Mouse (Mus musculus) hindbrain, postnatal 0 days (tissue): Measurements from ENCODE around the gene Gm42420. TPM values are rescaled to one million over a fixed set of nuclear protein-coding genes. Genes with fewer than 3 reads are reported as not detected.

ENCODE experiments used
- ATAC-seq: fragments of 200-750 bp; cut with Nextera tagmentation; 2 replicates; pipeline ENCODE4 v1.8.0; 2017; ENCODE audit warnings: mild to moderate bottlenecking, moderate TSS enrichment, moderate library complexity
- DNase-seq: peaks from one replicate; pipeline ENCODE4 v3.0.0-alpha.2; 2015; ENCODE audit warnings: low spot score
- H3K27ac ChIP-seq: fragments of 300-500 bp; sonication (generic); 2 replicates; pipeline ENCODE4 v1.5.1; 2014; ENCODE audit warnings: mild to moderate bottlenecking
- H3K27me3 ChIP-seq: fragments of 300-500 bp; sonication (generic); 2 replicates; pipeline ENCODE4 v1.6.1; 2014; ENCODE audit warnings: low read length, mixed read lengths; ENCODE audit not compliant: insufficient read depth
- H3K36me3 ChIP-seq: fragments of 300-500 bp; sonication (generic); 2 replicates; pipeline ENCODE4 v1.6.1; 2014; ENCODE audit warnings: low read length, mixed read lengths; ENCODE audit not compliant: insufficient read depth
- H3K4me1 ChIP-seq: fragments of 300-500 bp; sonication (generic); 2 replicates; pipeline ENCODE4 v1.6.1; 2014; ENCODE audit warnings: antibody characterized with exemption, low read length, mixed read lengths; ENCODE audit not compliant: insufficient read depth
- H3K4me2 ChIP-seq: fragments of 300-500 bp; sonication (generic); 2 replicates; pipeline ENCODE4 v1.6.1; 2014; ENCODE audit warnings: low read depth, mild to moderate bottlenecking, low read length, moderate library complexity, mixed read lengths
- H3K4me3 ChIP-seq: fragments of 300-500 bp; sonication (generic); 2 replicates; pipeline ENCODE4 v1.5.1; 2014; ENCODE audit warnings: low read length
- H3K9ac ChIP-seq: fragments of 300-500 bp; sonication (generic); replicated peaks from 2 replicates; pipeline ENCODE4 v1.6.1; 2014; ENCODE audit warnings: mild to moderate bottlenecking, low read length, moderate library complexity, mixed read lengths
- H3K9me3 ChIP-seq: fragments of 300-500 bp; sonication (generic); 2 replicates; pipeline ENCODE4 v1.6.1; 2016; ENCODE audit warnings: low read length, mixed read lengths
- CTCF ChIP-seq: IDR thresholded peaks from 2 replicates; pipeline ENCODE4 v1.5.1; 2016; ENCODE audit warnings: antibody characterized with exemption, control low read depth, low read depth
- WGBS: fragments of 180-500 bp; shearing (Covaris S2); extraction: QIAGEN DNeasy Blood & Tissue Kit; methylation state at CpG from one replicate; pipeline ENCODE4 v1.1.7; 2014; 5-methylcytosine and 5-hydroxymethylcytosine counted together
- polyA plus RNA-seq: library from polyadenylated mRNA; unstranded; fragments of >200 nt; fragmentation: Nextera tagmentation; extraction: Ambion mirVana; gene quantifications from 2 replicates; pipeline ENCODE4 v1.2.1, GENCODE M21; 2015
- total RNA-seq: library from RNA; depleted of rRNA; stranded (reverse); fragments of >200 nt; gene quantifications from 2 replicates; pipeline ENCODE4 v1.2.3, GENCODE M21; 2014; rRNA removed

Gene Gm42420
- total and polyA plus RNA-seq, 2 experiments from 2014 or later = 1.3 TPM; not detected in 1

GRCm38 (mm10) chr6:39601828-39602227 is 16.3 kb downstream of the Gm42420 start:
- peaks cover 34% of the 10 kb centered on the region for H3K36me3 ChIP-seq

GRCm38 (mm10) chr6:39604565-39604964 is 19.0 kb downstream of the Gm42420 start:
- Histone ChIP-seq H3K4me3 (no peak overlapping the region), H3K4me2 (no peak overlapping the region), H3K36me3 (peaks cover 17% of the 10 kb centered on the region; the same call in 1 of the 2 replicates), H3K9ac (no peak overlapping the region), H3K4me1 (no peaks in the 10 kb centered on the region), H3K27me3 (no peaks in the 10 kb centered on the region), H3K9me3 (no peaks in the 10 kb centered on the region), H3K27ac (no peak overlapping the region)
- no peak for TF ChIP-seq CTCF
- no peak for DNase-seq
- WGBS = 79% methylated on average over 5 of the region's 5 CpGs
- ATAC-seq = no peak

More at GRCm38 (mm10) chr6:39601828-39602227, 16.3 kb downstream of the Gm42420 start:
- Histone ChIP-seq H3K4me3 (no peak overlapping the region), H3K27me3 (no peaks in the 10 kb centered on the region), H3K9ac (no peak overlapping the region), H3K9me3 (no peaks in the 10 kb centered on the region), H3K4me1 (no peaks in the 10 kb centered on the region), H3K4me2 (no peak overlapping the region), H3K27ac (no peak overlapping the region)
- peak; percentile 14 for TF ChIP-seq CTCF
- WGBS = 85% methylated on average over 3 of the region's 3 CpGs
- ATAC-seq = 0 out of 2 replicates have a peak, but pooled peaks have one; percentile 32
- DNase-seq = no peak

GRCm38 (mm10) chr6:39606056-39606455 is 20.5 kb downstream of the Gm42420 start:
- Histone ChIP-seq H3K9me3 (no peaks in the 10 kb centered on the region), H3K27ac (no peak overlapping the region), H3K4me1 (no peaks in the 10 kb centered on the region), H3K9ac (no peak overlapping the region), H3K4me2 (no peak overlapping the region), H3K36me3 (peaks cover 11% of the 10 kb centered on the region; the same call in 1 of the 2 replicates), H3K27me3 (no peaks in the 10 kb centered on the region), H3K4me3 (no peak overlapping the region)
- no peak for TF ChIP-seq CTCF
- 84% methylated on average over 6 of the region's 6 CpGs for WGBS
- ATAC-seq = no peak
- DNase-seq = no peak

- DNase-seq = no peak
- 82% methylated on average over 3 of the region's 3 CpGs for WGBS
- Histone ChIP-seq H3K27me3 (no peaks in the 10 kb centered on the region), H3K27ac (no peak overlapping the region), H3K4me2 (no peak overlapping the region), H3K4me3 (no peak overlapping the region), H3K4me1 (no peaks in the 10 kb centered on the region), H3K9me3 (no peaks in the 10 kb centered on the region), H3K9ac (no peak overlapping the region), H3K36me3 (peaks cover 13% of the 10 kb centered on the region; the same call in 1 of the 2 replicates)
- ATAC-seq = no peak
- no peak for TF ChIP-seq CTCF
These were observed 21.3 kb downstream of the Gm42420 start for GRCm38 (mm10) chr6:39606862-39607261.

- ATAC-seq (no peak), DNase-seq (no peak)
- no peak for TF ChIP-seq CTCF
- Histone ChIP-seq H3K4me2 (no peak overlapping the region), H3K9me3 (no peaks in the 10 kb centered on the region), H3K27ac (no peak overlapping the region), H3K36me3 (peaks cover 10% of the 10 kb centered on the region; the same call in 1 of the 2 replicates), H3K4me1 (no peaks in the 10 kb centered on the region), H3K27me3 (no peaks in the 10 kb centered on the region), H3K4me3 (no peak overlapping the region), H3K9ac (no peak overlapping the region)
- 71% methylated on average over 5 of the region's 5 CpGs for WGBS
These were observed 21.8 kb downstream of the Gm42420 start for GRCm38 (mm10) chr6:39607365-39607764.

GRCm38 (mm10) chr6:39610207-39610606 is 24.7 kb downstream of the Gm42420 start:
- H3K4me3 ChIP-seq = no peak overlapping the region
- H3K27ac ChIP-seq = no peak overlapping the region
- peaks cover 12% of the 10 kb centered on the region for H3K36me3 ChIP-seq
- no peak overlapping the region for H3K9ac ChIP-seq
- H3K9me3 ChIP-seq = no peaks in the 10 kb centered on the region
- DNase-seq (peak; percentile 35), ATAC-seq (no peak)
- no peaks in the 10 kb centered on the region for H3K4me1 ChIP-seq
- WGBS = 68% methylated on average over 2 of the region's 2 CpGs
- no peaks in the 10 kb centered on the region for H3K27me3 ChIP-seq
- no peak overlapping the region for H3K4me2 ChIP-seq
- peak; percentile 49 for TF ChIP-seq CTCF

- no peaks in the 10 kb centered on the region for H3K4me1 ChIP-seq
- no peaks in the 10 kb centered on the region for H3K9me3 ChIP-seq
- ATAC-seq (no peak), DNase-seq (no peak)
- no peak overlapping the region for H3K4me2 ChIP-seq
- no peak for TF ChIP-seq CTCF
- 91% methylated on average over 2 of the region's 2 CpGs for WGBS
- H3K4me3 ChIP-seq = no peak overlapping the region
- H3K36me3 ChIP-seq = peaks cover 23% of the 10 kb centered on the region
- H3K27me3 ChIP-seq = no peaks in the 10 kb centered on the region
- H3K9ac ChIP-seq = no peak overlapping the region
- no peak overlapping the region for H3K27ac ChIP-seq
These were observed 25.7 kb downstream of the Gm42420 start for GRCm38 (mm10) chr6:39611296-39611695.

Other genes starting within 250 kb of the Gm42420 start
- 25.0 and 45.6 TPM in 2 replicates for gene Slc37a3, start 208.1 kb upstream of the Gm42420 start, total RNA-seq
- 46.2 and 48.2 TPM in 2 replicates for gene Slc37a3, start 208.1 kb upstream of the Gm42420 start, polyA plus RNA-seq
- gene Rab19, start 204.6 kb upstream of the Gm42420 start, total RNA-seq = 0.47 TPM in 1 of 2 replicates, not detected in the other
- gene Rab19, start 204.6 kb upstream of the Gm42420 start, polyA plus RNA-seq = 0.33 and 0.58 TPM in 2 replicates
- 212 and 244 TPM in 2 replicates for gene Mkrn1, start 165.3 kb upstream of the Gm42420 start, total RNA-seq
- gene Mkrn1, start 165.3 kb upstream of the Gm42420 start, polyA plus RNA-seq = 204 and 219 TPM in 2 replicates
- 19.2 and 30.4 TPM in 2 replicates for gene Dennd2a, start 27.9 kb upstream of the Gm42420 start, total RNA-seq
- gene Dennd2a, start 27.9 kb upstream of the Gm42420 start, polyA plus RNA-seq = 13.2 and 14.6 TPM in 2 replicates
- gene Adck2, start 11.9 kb upstream of the Gm42420 start, total RNA-seq = 14.8 and 18.8 TPM in 2 replicates
- 35.6 and 36.9 TPM in 2 replicates for gene Adck2, start 11.9 kb upstream of the Gm42420 start, polyA plus RNA-seq
- gene Ndufb2, start 6.8 kb downstream of the Gm42420 start, total RNA-seq = 212 and 454 TPM in 2 replicates
- gene Ndufb2, start 6.8 kb downstream of the Gm42420 start, polyA plus RNA-seq = 664 and 698 TPM in 2 replicates
- 37.7 and 49.6 TPM in 2 replicates for gene Braf, start 139.7 kb downstream of the Gm42420 start, total RNA-seq
- 16.7 and 17.3 TPM in 2 replicates for gene Braf, start 139.7 kb downstream of the Gm42420 start, polyA plus RNA-seq
- gene Mrps33, start 225.2 kb downstream of the Gm42420 start, total RNA-seq = 14.7 and 29.3 TPM in 2 replicates
- gene Mrps33, start 225.2 kb downstream of the Gm42420 start, polyA plus RNA-seq = 205 and 218 TPM in 2 replicates